ENCODE assay signal across 16 mouse cellular contexts in genomic region chr8:26851871-26852800, GRCm38 (mm10).
DNase-seq lines count a peak whose midpoint lies in the region; ATAC-seq and TF ChIP-seq lines count a peak whose summit lies in the region.
"Had no signal": no experiment of that assay in that cellular context is flagged by ENCODE, and none has a peak within 500 bp of the region (broad histone marks: within the 10 kb centered on the region; RNA-seq: fewer than 3 reads in every experiment).

No protein-coding gene starts in this region.

- DNase-seq in embryo, embryonic 11 days, result peak; percentile 59
- DNase-seq in embryo, embryonic 10 days (ENCODE audit: low spot score), result no peak
- DNase-seq in left cerebral cortex, adult 2 months (ENCODE audit: extremely low spot score in 1 of 2, low spot score in 2 of 2), result no peak
- DNase-seq in left cerebral cortex, postnatal 36 days (ENCODE audit: low spot score in 2 of 2), result no peak
- DNase-seq in left cerebral cortex, postnatal 25 days (ENCODE audit: low spot score in 2 of 2), result no peak
- DNase-seq: adrenal gland, postnatal 25 days; cerebellum, adult 9-10 months; heart, adult 11 months; kidney, adult 8-10 months; retina, postnatal 1 day had no signal

- no peak for TF ChIP-seq CTCF in left cerebral cortex, adult 2 months (IDR thresholded peaks at IDR 0.05)

- H3K9me3 ChIP-seq in limb, embryonic 15.5 days, result no peaks in the 10 kb centered on the region
- H3K9me3 ChIP-seq: forebrain, embryonic 12.5 days; liver, embryonic 15.5 days; midbrain, embryonic 13.5 days had no signal

- intact Hi-C loops in left cerebral cortex, adult 2 months (cut with DNase I), result no loop called here
- intact Hi-C loops in left cerebral cortex, postnatal 36 days (cut with DNase I), result no loop called here
- intact Hi-C loops in left cerebral cortex, postnatal 25 days (cut with DNase I), result loop anchor here (10.0 kb wide), 1 partner anchor 123 kb away; the partner anchor contains the start of gene Zfp703

- H3K27me3 ChIP-seq in limb, embryonic 15.5 days, result peaks cover 27% of the 10 kb centered on the region
- H3K27me3 ChIP-seq: forebrain, embryonic 12.5 days; liver, embryonic 15.5 days; midbrain, embryonic 13.5 days had no signal

- ATAC-seq in limb, embryonic 15.5 days (ENCODE audit: insufficient number of reproducible peaks, low FRiP score, low TSS enrichment, low read depth), result peak; percentile 62; the same call in 1 of the 2 replicates
- ATAC-seq in cerebellum, adult (ENCODE audit: insufficient number of reproducible peaks, low FRiP score, low TSS enrichment), result no peak
- ATAC-seq in monocyte, adult 5-6 weeks (replicated peaks; ENCODE audit: insufficient number of reproducible peaks, low FRiP score, low TSS enrichment, poor library complexity, severe bottlenecking), result no peak
- ATAC-seq: midbrain, embryonic 13.5 days had no signal

- no peak overlapping the region for H3K4me2 ChIP-seq in limb, embryonic 15.5 days
- H3K4me2 ChIP-seq: forebrain, embryonic 12.5 days; liver, embryonic 15.5 days; midbrain, embryonic 13.5 days had no signal

- peak overlapping the region; percentile 8; the same call in 1 of the 2 replicates for H3K27ac ChIP-seq in left cerebral cortex, adult 2 months
- peak overlapping the region; percentile 64 for H3K27ac ChIP-seq in limb, embryonic 15.5 days
- H3K27ac ChIP-seq: forebrain, embryonic 12.5 days; liver, embryonic 15.5 days; midbrain, embryonic 13.5 days had no signal

- no peaks in the 10 kb centered on the region for H3K36me3 ChIP-seq in limb, embryonic 15.5 days
- H3K36me3 ChIP-seq: forebrain, embryonic 12.5 days; liver, embryonic 15.5 days; midbrain, embryonic 13.5 days had no signal

- WGBS in limb, embryonic 15.5 days, result 36% methylated on average over 18 of the region's 18 CpGs

- H3K4me3 ChIP-seq in left cerebral cortex, adult 2 months, result no peak overlapping the region
- H3K4me3 ChIP-seq in limb, embryonic 15.5 days, result no peak overlapping the region
- H3K4me3 ChIP-seq: forebrain, embryonic 12.5 days; liver, embryonic 15.5 days; midbrain, embryonic 13.5 days had no signal

- no peak overlapping the region for H3K9ac ChIP-seq in limb, embryonic 15.5 days
- H3K9ac ChIP-seq: forebrain, embryonic 12.5 days; liver, embryonic 15.5 days; midbrain, embryonic 13.5 days had no signal

- peaks cover 57% of the 10 kb centered on the region for H3K4me1 ChIP-seq in limb, embryonic 15.5 days
- H3K4me1 ChIP-seq: forebrain, embryonic 12.5 days; liver, embryonic 15.5 days had no signal
